Mouse (Mus musculus): ENCODE results near the gene Txnrd2.

Gene Txnrd2

GRCm38 (mm10) chr16:18453846-18454245 is 27.7 kb downstream of the Txnrd2 start:
- DNase-seq (ENCODE audit: low spot score) = no peak

GRCm38 (mm10) chr16:18455407-18455806 is 29.2 kb downstream of the Txnrd2 start:
- DNase-seq (ENCODE audit: low spot score) = no peak

- no peak for DNase-seq (ENCODE audit: low spot score)
Measured at GRCm38 (mm10) chr16:18458661-18459060, 32.5 kb downstream of the Txnrd2 start.

- DNase-seq (ENCODE audit: low spot score) = peak; percentile 49
Measured at GRCm38 (mm10) chr16:18459335-18459954, 33.3 kb downstream of the Txnrd2 start.

GRCm38 (mm10) chr16:18459955-18460370 is 33.8 kb downstream of the Txnrd2 start:
- DNase-seq (ENCODE audit: low spot score) = no peak

- DNase-seq (ENCODE audit: low spot score) = no peak
Measured at GRCm38 (mm10) chr16:18460826-18461225, 34.6 kb downstream of the Txnrd2 start.

GRCm38 (mm10) chr16:18462031-18462430 is 35.8 kb downstream of the Txnrd2 start:
- DNase-seq (ENCODE audit: low spot score) = no peak

GRCm38 (mm10) chr16:18462598-18462997 is 36.4 kb downstream of the Txnrd2 start:
- DNase-seq (ENCODE audit: low spot score) = no peak

- DNase-seq (ENCODE audit: low spot score) = no peak
Measured at GRCm38 (mm10) chr16:18464271-18464670, 38.1 kb downstream of the Txnrd2 start.

- no peak for DNase-seq (ENCODE audit: low spot score)
Measured at GRCm38 (mm10) chr16:18470829-18471228, 44.6 kb downstream of the Txnrd2 start.

GRCm38 (mm10) chr16:18471381-18471955 is 45.3 kb downstream of the Txnrd2 start:
- DNase-seq (ENCODE audit: low spot score) = no peak

- DNase-seq (ENCODE audit: low spot score) = peak; percentile 34
Measured at GRCm38 (mm10) chr16:18471976-18472375, 45.8 kb downstream of the Txnrd2 start.

- no peak for DNase-seq (ENCODE audit: low spot score)
Measured at GRCm38 (mm10) chr16:18472416-18472815, 46.2 kb downstream of the Txnrd2 start.

- peak; percentile 42 for DNase-seq (ENCODE audit: low spot score)
Measured at GRCm38 (mm10) chr16:18472976-18473375, 46.8 kb downstream of the Txnrd2 start.

- DNase-seq (ENCODE audit: low spot score) = no peak
Measured at GRCm38 (mm10) chr16:18474021-18474420, 47.8 kb downstream of the Txnrd2 start.

GRCm38 (mm10) chr16:18477996-18478395 is 51.8 kb downstream of the Txnrd2 start:
- peak; percentile 37 for DNase-seq (ENCODE audit: low spot score)

- DNase-seq (ENCODE audit: low spot score) = peak; percentile 38
Measured at GRCm38 (mm10) chr16:18479667-18480066, 53.5 kb downstream of the Txnrd2 start.

GRCm38 (mm10) chr16:18480933-18481485 is 54.8 kb downstream of the Txnrd2 start:
- no peak for DNase-seq (ENCODE audit: low spot score)

GRCm38 (mm10) chr16:18482431-18482830 is 56.2 kb downstream of the Txnrd2 start:
- DNase-seq (ENCODE audit: low spot score) = no peak

- no peak for DNase-seq (ENCODE audit: low spot score)
Measured at GRCm38 (mm10) chr16:18483839-18484238, 57.7 kb downstream of the Txnrd2 start.

- no peak for DNase-seq (ENCODE audit: low spot score)
Measured at GRCm38 (mm10) chr16:18484386-18484785, 58.2 kb downstream of the Txnrd2 start.

- DNase-seq (ENCODE audit: low spot score) = no peak
Measured at GRCm38 (mm10) chr16:18484794-18485435, 58.7 kb downstream of the Txnrd2 start.

GRCm38 (mm10) chr16:18486126-18486525 is 59.9 kb downstream of the Txnrd2 start:
- no peak for DNase-seq (ENCODE audit: low spot score)
